Mouse (Mus musculus) left cerebral cortex, postnatal 10 days (tissue): ENCODE measurements around the gene Oas1e. TPM values are rescaled to one million over a fixed set of nuclear protein-coding genes. Genes with fewer than 3 reads are reported as not detected.
A peak's percentile ranks its signal among the peaks of the same experiment; 100 is the strongest.

Source experiments
- DNase-seq, 2 experiments: peaks; one replicate each; pipeline ENCODE4 v3.0.0; 2021 to 2022; ENCODE audit warnings: low spot score in 2 of 2, mixed read lengths in 1 of 2; ENCODE audit errors: extremely low spot score in 1 of 2
- intact Hi-C: fragments of 180-260 bp; cut with DNase I; formaldehyde crosslinking; loops from one replicate; pipeline ENCODE4 v1.15.1; 2025
- total RNA-seq, 2 experiments: library from RNA; stranded (reverse); gene quantifications; 2 replicates each; pipeline ENCODE4 v1.2.3; 2021

The Oas1e gene
- total RNA-seq, 2 experiments from 2014 or later: not detected

DNA sequence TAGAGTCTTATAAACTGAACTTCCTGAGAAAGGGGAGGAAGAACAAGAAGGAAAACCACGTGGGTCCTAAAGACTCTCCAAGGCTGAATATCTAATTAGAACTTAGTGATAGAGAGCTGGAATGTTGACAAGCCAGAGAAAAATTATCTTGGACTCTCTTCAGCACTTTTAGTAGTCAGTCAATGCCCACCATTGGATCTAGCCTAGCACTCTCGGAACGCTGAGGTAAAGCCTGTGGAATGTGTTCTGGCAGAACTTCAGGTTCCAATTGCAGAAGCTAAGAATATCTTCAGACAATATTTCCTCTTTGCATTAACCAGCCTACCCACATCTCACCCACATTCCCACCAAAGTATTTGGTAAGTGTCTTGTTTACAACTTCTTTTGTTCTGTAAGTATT lies 15.4 kb downstream of the Oas1e start:
- DNase-seq: no peak
- intact Hi-C loops: no loop called here

GRCm38 (mm10) chr5:120778941-120779340 lies 16.4 kb downstream of the Oas1e start:
- intact Hi-C loops: no loop called here
- no peak for DNase-seq

DNA sequence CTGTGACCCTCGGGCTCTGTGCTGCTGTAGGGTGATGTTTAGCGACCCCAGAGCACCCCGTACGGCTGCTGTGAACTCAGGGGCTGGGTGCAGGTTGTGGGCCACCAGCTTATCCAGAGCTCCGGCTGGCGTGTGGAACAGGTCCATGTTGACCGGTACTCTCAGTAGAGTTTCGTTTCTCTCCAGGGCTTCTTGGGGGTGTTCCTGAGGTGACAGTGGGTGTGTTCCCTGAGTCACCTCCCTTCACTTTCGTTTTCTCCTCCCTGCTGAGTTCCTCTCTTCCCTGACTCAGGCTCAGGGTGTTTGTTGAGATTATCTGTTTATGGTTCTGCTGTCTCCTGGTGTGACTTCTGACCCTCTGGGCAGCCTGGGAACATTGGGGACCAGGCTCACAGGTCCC lies 17.9 kb downstream of the Oas1e start, which contains the start of gene Oas3:
TSS of gene Oas3 (minus strand) at position 184 of the 400 bp plus-strand sequence.
- no peak for DNase-seq
- intact Hi-C loops: no loop called here

GRCm38 (mm10) chr5:120776801-120777200 lies 18.5 kb downstream of the Oas1e start:
- intact Hi-C loops: no loop called here
- DNase-seq: no peak

DNA sequence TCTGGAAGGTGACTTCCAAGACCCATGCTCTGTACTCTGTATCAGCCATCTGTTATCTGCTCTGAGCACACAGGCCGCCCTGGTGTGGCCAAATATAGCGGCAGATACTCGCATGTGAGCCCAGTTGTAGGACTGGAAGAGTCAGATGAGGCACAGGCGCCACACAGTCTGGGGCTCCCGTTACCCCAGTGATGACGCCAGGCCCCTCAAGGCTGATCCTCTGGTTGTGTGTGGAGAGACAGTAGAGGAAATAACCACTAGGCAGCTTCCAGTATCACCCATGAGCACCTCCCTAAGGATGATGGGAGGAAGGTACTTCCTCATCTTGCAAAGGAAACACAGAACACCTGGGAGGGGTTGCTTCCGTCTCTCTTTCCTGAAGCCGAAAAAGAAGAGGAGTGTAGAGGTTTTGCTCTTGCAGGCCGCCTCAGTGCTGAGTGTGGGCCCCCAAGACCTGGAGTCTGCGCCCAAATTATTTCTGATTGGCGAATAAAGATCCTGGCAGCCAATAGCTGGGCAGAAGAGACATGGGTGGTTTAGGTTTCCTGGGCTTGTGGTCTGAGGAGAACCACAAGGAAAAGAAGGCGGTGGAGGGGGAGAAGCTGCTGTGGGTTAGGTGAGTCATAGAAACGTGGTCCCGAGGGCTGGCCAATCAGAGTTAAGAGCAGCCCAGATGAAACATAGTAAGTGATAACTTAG lies 19.9 kb downstream of the Oas1e start:
- intact Hi-C loops: no loop called here
- DNase-seq: no peak

GRCm38 (mm10) chr5:120769396-120769795 lies 25.9 kb downstream of the Oas1e start:
- no peak for DNase-seq
- intact Hi-C loops: no loop called here

GRCm38 (mm10) chr5:120765010-120765409 lies 30.3 kb downstream of the Oas1e start:
- intact Hi-C loops: no loop called here
- DNase-seq: no peak

- intact Hi-C loops: no loop called here
- no peak for DNase-seq
These were observed 33.4 kb downstream of the Oas1e start for GRCm38 (mm10) chr5:120761901-120762300.

GRCm38 (mm10) chr5:120754215-120754614 lies 41.1 kb downstream of the Oas1e start:
- DNase-seq: no peak
- intact Hi-C loops: no loop called here

DNA sequence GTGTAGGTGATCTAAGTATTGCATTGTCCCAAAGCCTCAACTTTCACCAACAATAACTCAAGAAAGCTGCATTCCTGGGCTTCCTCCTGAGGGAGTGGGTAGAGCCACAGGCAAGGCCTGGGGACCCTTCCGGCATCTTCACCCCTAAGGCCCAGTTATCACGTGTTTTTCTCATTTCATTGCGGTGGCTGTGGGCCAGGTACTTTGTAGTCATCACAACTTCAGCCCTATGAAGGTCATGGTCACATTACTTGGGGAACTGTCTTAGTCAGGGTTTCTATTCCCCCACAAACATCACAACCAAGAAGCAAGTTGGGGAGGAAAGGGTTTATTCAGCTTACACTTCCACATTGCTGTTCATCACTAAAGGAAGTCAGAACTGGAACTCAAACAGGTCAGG lies 42.5 kb downstream of the Oas1e start:
- intact Hi-C loops: no loop called here
- DNase-seq: no peak

- no peak for DNase-seq
- intact Hi-C loops: no loop called here
These were observed 44.1 kb downstream of the Oas1e start for GRCm38 (mm10) chr5:120751206-120751605.

DNA sequence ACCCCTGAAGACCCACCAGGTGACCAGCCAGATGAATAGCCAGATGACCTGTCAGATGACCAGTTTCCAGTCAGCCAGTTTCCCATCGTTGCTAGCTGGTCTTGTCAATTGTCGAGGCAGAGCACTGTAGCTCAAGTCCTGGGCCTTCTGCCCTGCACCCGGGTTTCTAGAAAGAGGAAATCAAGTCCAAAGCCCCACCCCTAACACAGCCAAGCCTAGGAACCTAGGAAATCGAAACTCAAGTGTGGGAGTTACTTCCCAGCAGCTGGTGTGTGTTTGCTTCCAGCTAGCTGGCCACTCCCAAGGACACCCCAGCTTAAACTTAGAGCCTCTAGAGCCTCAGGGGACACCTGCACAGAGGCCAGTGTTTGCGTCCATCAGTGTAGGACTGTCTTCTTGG lies 45.6 kb downstream of the Oas1e start, which contains the start of gene Oas2:
TSS of gene Oas2 (minus strand) at position 166 of the 400 bp plus-strand sequence.
- DNase-seq: no peak
- intact Hi-C loops: loop anchor here (5.0 kb wide), 1 partner anchor 127 kb away; no protein-coding TSS in a partner anchor

- DNase-seq: peak; percentile 49 to 68
- intact Hi-C loops: loop anchor here (5.0 kb wide), 1 partner anchor 124 kb away; no protein-coding TSS in a partner anchor
These were observed 48.9 kb downstream of the Oas1e start for GRCm38 (mm10) chr5:120746451-120746850.

DNA sequence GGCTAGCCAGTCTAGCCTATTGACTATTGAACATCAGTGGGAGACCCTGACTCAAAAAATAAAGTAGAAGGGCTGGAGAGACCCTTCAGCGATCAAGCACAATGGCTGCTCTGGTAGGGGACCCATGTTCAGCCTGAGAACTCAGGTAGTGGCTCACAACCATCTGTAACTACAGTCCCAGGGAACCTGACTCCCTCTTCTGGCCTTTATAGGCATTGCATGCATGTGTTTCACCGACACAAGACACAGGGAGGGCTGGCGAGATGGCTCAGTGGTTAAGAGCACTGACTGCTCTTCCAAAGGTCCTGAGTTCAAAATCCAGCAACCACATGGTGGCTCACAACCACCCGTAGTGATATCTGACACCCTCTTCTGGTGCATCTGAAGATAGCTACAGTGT lies 53.2 kb downstream of the Oas1e start:
- intact Hi-C loops: no loop called here
- DNase-seq: no peak

Other genes with a start within 250 kb of the Oas1e start
- 10 to 100 TPM; 39.2 to 45.2 TPM for gene Tpcn1, start 206.9 kb downstream of the Oas1e start, total RNA-seq
- under 1 TPM; 0.36 to 0.47 TPM for gene Iqcd, start 206.5 kb downstream of the Oas1e start, total RNA-seq
- gene Rita1, start 182.9 kb downstream of the Oas1e start, total RNA-seq: 10 to 100 TPM; 29.5 to 31.2 TPM
- 10 to 100 TPM; 47.5 to 48.8 TPM for gene Ddx54, start 182.8 kb downstream of the Oas1e start, total RNA-seq
- gene Cfap73, start 161.3 kb downstream of the Oas1e start, total RNA-seq: 1 to 10 TPM in 1 of 2 experiments, not detected in 1; 1.1 TPM
- gene Rasal1, start 146.7 kb downstream of the Oas1e start, total RNA-seq: 100 to 1,000 TPM; 107 to 122 TPM
- 10 to 100 TPM; 84.4 to 90.4 TPM for gene Dtx1, start 83.6 kb downstream of the Oas1e start, total RNA-seq
- under 1 TPM in 1 of 2 experiments, not detected in 1; 0.28 TPM for gene Oas2, start 45.7 kb downstream of the Oas1e start, total RNA-seq
- under 1 TPM in 1 of 2 experiments, not detected in 1; 0.06 TPM for gene Oas3, start 17.9 kb downstream of the Oas1e start, total RNA-seq
- 1 to 10 TPM; 1.1 TPM for gene Oas1c, start 17.0 kb upstream of the Oas1e start, total RNA-seq
- not detected for gene Oas1f, start 51.8 kb upstream of the Oas1e start, total RNA-seq
- gene Oas1h, start 65.9 kb upstream of the Oas1e start, total RNA-seq: not detected
- gene Oas1g, start 92.1 kb upstream of the Oas1e start, total RNA-seq: not detected
- gene Oas1a, start 112.0 kb upstream of the Oas1e start, total RNA-seq: under 1 TPM in 1 of 2 experiments, not detected in 1; 0.18 TPM
- gene Oas1d, start 119.0 kb upstream of the Oas1e start, total RNA-seq: not detected
- 100 to 1,000 TPM; 188 to 210 TPM for gene Rph3a, start 214.6 kb upstream of the Oas1e start, total RNA-seq